Mouse (Mus musculus) lung, postnatal 0 days (tissue): ENCODE results near the gene Rufy1.

Experiments
- CTCF ChIP-seq: IDR thresholded peaks from 2 replicates; pipeline ENCODE4 v1.5.1; 2016; ENCODE audit warnings: antibody characterized with exemption, mild to moderate bottlenecking
- EP300 ChIP-seq: IDR thresholded peaks from 2 replicates; pipeline ENCODE4 v1.6.1; 2016; ENCODE audit warnings: antibody characterized with exemption, mild to moderate bottlenecking, control low read depth

DNA sequence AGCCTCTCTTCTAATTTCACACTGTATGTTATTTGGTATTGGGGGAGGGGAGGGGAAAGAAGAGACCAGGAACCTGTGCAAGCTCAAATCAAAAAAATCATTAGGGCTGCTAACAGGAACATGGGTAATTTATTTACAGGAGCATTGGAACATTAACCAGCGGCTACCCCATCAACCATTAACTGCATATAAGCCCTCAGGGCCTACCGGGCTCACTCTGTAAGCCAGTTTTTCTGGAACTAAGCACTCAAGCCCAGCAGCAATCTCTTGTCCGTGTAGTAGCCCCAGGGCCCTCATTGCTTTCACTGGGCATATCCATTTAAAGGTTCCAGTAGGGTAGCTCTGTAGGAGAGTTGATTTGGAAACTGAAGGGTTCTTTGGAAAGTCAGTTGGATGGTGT lies 76.1 kb downstream of the Rufy1 start:
- no peak for TF ChIP-seq CTCF
- TF ChIP-seq EP300: no peak
